Mouse (Mus musculus) Muller cell, postnatal 12 days (primary cell): Measurements from ENCODE around the gene Pdss2.
"Not testable (repeated sequence)": the region's sequence is repeated elsewhere in the genome, so short reads cannot be mapped to it uniquely, and the experiment has no call there.

Experiments used
- DNase-seq: peaks from one replicate; pipeline ENCODE4 v3.0.0-alpha.2; 2015; ENCODE audit errors: inconsistent ontology term

Pdss2 gene

GRCm38 (mm10) chr10:43373666-43374065 lies 152.4 kb downstream of the Pdss2 start:
- DNase-seq = no peak

DNA sequence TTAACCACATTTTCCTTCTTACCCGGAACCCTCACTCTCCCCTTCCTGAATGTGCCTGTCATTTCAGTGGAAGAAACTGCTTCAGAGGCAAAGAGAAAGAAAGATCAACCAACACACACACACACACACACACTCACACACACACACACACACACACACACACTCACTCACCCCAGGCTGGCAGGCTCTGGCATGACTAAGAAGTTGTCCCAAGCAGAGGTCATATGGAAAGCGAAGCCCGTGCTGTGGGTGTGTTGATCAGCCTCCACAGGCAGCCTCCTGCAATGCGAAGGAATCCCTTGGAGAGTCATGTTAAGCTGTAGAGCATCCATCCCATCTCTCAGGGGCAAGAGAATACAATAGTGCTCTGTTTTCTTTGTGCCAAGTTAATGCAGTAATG lies 154.0 kb downstream of the Pdss2 start:
- DNase-seq = peak; percentile 11

- no peak for DNase-seq
Observed at GRCm38 (mm10) chr10:43376749-43377148, 155.5 kb downstream of the Pdss2 start.

GRCm38 (mm10) chr10:43378279-43378678 lies 157.0 kb downstream of the Pdss2 start:
- DNase-seq = peak; percentile 14

- DNase-seq = no peak
Observed at GRCm38 (mm10) chr10:43378732-43379644, 157.7 kb downstream of the Pdss2 start.

DNA sequence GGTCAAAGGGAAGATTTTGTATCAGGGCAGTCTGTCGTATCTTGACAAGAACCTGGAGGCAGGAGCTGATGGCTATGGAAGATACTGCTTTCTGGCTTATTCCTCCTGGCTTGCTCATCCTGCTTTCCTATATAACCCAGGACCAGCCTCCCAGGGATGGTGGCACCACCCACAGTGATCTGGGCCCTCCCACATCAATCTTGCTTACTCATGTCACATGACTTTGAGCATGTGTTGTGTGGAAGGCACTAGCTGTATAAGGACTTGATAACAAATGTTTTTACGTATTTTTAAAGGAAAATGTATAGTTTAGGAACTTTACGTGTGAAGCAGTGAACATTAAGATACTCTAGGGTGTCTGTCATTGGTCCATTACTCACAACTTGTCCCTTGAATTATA lies 161.4 kb downstream of the Pdss2 start:
- DNase-seq = no peak

DNA sequence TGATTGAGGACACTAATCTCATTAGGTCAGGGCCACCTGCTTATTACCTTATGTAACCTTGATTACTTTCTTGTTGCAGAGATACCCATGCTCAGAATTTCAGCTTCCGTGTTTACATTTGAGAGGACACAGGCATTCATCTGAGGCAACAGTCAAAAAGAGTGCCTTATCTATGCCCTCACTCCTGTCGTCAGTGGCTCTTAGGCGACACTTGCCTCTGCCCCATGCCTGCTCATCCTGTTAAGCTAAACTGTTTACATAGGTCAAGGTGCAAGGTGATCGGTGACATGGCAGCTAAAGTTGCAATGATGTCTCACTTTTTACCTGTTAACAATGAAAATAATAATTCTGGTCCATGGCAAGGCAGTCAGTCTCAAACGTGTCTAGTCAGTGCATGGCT lies 163.3 kb downstream of the Pdss2 start:
- DNase-seq = no peak

DNA sequence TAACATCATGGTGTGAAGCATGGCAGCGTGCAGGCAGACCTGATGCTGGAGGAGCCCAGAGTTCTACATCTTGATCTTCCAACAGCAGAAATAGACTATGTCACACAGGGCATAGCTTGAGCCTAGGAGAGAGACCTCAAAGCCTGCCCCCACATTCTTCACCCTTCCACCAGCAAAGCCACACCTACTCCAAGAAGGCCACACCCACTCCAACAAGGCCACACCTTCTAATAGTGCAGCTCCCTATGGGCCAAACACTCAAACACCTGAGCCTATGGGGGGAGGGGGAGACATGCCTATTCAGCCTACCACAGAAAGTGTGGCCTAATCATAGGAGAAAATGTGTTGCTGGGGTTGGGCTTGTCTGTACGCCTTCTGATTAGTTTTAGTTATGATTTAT lies 171.6 kb downstream of the Pdss2 start:
- DNase-seq = no peak

DNA sequence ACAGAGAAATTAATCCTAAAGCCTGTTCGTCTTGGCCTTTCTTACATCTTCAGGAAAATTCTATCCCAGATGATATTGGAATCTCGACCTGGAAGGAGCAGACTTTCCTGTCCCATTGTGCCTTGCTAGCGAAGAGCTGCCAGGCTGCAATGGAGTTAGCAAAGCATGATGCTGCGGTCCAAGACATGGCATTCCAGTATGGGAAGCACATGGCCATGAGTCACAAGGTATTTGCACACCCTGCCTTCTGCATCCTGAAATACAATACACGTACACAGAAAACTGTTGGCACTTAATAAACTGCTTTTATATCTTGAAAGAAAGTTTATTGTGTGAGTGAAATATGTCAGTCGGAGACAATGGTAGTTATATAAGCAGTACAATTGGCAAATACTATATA lies 172.5 kb downstream of the Pdss2 start:
- DNase-seq = peak; percentile 7

DNA sequence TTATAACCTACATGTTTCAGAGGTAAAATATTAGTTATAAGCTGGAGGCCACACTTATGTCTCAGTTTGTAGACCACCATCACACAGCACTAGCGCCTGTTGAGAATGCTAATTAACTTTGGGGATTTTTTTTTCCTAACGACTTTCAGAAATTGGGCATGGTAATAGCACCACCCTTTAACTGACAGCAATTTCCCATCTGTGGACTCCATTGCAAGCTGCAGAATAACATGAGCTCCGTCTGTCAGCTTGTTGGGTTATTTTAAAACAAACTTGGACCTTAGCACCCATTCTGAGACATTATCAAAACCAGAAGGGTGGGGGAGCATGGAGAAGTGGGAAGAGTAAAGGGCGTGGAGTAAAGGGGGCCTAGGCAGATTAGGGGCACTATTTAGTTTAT lies 174.5 kb downstream of the Pdss2 start:
- DNase-seq = no peak

DNA sequence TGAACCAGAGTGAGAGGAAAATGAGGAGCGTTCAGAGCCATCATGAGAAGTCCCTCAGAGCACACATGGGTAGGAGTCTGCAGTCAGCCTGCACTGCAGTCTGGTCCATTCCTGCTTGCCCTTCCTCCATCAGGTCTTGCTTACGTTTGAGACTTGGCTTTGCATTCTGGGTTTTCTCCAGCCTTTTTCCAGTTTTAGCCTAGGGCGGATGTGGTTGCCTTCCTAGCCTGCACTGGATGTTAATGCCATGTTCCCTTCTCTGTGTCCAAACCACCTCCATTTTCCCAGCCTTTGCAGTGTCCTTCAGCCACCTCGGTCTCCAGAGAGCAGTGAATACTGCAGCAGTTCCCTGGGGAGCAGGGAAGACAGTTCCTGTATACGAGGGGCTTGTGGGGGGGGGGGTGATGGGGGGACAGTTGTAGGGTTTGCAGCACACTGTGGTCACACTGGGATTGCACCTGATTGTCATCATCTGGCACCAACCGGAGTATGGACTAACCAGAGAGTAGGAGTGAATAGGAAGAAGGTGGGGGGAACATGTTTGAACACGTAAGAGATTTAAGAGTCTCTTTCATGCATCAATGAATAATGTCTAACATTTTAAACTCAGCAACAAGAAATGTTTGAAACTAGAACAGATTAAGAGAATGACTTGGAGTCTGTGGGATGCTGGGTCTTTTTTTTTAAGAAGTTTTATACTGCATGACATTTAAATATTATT lies 178.5 kb downstream of the Pdss2 start:
- DNase-seq = no peak

- no peak for DNase-seq
Observed at GRCm38 (mm10) chr10:43406107-43406506, 184.8 kb downstream of the Pdss2 start.

DNA sequence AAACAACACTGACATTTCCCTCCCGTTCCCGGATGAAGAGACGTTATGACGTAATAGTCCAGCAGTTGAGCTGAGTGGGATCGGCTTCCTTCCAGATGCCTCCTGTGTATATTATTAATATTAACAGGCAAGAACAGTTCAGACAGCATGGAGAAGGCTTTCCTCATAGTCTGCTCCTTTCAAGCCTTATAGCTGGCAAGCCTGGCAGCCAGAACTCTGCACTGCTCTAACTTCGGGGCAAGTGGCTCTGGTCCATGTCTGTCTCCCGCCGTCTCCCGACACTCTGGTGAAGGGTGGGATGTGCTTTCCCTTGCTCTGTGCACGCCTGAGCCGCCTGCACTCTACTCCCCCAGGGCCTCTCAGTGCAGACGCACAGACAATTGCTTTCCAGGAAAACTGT lies 185.6 kb downstream of the Pdss2 start:
- DNase-seq = no peak

DNA sequence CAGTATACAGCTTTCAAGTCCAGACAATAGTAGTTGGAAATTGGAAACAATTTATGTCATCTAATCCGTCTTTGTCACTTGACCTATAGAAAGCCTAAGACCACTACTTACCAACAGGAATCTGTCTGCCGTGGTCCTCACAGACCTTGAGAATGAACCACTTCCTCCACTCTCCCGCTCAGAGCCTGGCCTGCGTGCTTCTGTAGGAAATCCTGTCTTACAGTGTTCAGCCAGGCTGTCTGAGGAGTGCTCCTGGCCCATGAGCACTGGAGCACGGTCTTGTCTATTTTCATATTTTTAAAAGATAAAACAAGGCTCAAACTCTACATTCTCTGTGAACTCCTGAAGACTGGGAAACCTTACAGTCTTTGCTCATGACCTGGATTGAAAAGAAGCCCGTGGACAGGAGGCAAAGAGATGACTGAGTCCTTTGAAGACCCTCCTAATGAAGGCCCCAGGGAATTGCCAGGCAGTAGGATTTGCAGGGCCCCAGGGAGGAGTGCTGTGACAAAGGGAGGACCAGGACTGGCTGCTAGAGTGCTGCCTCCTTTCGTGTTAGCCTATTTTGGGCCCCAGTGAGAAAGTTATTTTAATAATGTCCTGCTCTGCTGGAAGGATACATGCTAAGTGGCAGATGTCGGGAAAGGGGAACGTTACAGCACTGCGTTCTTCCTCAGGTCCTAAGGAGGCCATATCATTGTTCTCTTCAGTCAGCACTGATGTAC lies 188.4 kb downstream of the Pdss2 start:
- no peak for DNase-seq

DNA sequence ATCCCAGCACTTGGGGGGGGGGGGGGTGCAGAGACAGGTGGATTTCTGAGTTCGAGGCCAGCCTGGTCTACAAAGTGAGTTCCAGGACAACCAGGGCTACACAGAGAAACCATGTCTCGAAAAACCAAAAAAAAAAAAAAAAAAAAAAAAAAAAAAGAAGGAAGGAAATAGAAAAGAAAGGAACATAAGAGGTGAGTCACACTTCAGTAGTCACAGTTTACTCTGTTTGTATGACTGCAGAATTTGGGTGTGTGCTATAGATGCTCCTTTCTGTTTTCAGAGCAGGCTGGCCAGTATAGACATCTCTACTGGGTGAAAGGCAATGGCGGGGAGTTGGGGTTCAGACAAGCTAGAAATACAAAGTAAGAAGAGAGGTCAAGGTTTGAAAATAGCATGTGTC lies 189.9 kb downstream of the Pdss2 start:
- not testable (repeated sequence) for DNase-seq

DNA sequence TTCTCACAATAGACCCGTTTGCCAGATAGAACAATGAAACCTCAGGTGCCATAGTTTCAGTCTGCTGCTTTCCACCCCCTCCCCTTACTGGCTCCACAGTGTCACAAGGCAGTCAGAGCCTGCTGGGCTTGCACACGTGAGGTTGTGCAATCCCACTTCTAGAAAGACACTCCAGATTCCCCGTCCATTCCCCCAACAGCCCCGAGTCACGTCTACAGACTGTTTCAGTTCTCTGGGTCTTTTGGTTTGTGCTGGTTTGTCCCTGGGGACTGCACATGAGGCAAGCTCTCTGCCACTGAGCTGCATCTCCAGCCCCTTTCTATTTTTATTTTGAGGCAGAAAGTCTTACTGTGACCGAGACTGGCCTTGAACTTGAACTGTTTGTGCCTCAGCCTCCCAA lies 196.1 kb downstream of the Pdss2 start:
- no peak for DNase-seq

DNA sequence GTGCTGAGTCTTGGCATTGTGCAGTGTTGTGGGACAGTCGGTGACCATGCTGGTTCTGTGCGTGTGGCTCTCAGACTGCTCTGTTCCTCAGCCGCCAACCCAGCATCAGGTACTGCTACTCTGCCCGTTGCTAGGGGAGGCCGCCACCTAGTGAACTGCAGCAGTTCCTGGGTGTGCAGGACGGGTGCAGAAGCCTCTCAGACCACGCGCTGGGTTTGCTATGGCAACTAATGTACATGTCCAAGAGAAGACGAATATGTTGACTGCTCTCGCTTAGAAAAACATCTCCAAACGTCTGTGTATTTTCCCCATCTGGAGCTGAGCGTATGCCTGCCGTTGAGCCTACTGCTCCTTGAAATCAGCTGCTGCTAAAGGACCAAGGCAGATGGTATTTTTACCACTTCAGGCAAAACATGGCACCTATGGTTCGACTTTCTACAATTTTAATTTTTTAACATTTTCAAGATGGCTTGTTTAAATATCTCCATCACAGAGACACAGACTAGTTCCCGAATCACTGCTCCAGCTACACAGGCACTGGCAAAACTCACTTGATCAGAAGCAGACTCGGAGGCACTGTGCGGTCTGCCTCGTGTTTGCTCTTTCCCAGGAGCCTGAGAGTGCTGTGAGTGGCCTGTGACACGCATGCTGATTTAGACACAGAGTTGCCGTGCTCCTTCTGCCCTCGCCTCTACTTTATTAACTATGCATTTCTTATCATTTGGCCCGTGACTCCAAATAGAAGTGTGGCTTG lies 199.6 kb downstream of the Pdss2 start:
- no peak for DNase-seq

DNA sequence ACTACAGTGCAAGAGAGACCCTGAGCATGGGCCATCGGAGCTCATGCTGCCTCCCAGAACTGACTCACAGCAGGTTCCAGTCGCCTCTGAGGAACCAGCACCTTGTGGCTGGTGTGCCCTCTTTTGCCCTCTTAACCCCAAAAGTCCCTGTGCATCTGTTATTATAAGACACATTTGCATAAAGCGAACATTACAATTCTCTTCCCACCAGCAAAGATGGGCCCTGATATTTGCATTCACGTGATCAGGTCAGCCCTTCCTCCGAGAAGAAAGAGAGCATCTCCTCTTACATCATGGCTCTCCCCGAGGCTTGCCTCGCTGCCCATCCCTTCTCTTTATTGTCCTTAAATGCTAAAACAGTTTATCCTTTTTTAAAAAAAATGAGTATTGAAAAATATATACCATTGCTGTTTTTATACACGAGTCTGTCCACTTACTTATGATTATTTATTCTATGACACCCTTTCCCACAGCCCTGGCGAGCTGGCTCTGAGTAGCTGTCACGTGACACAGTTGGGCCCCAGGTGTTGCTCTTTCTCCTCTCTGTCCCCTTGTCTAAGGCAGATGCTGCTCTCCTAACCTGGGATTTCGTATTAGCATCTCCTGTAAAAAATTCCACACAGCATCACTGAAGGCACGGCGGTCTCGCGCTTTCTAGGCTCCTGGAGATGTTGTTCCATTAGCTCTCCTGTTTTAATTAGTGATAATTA lies 200.9 kb downstream of the Pdss2 start:
- no peak for DNase-seq

DNA sequence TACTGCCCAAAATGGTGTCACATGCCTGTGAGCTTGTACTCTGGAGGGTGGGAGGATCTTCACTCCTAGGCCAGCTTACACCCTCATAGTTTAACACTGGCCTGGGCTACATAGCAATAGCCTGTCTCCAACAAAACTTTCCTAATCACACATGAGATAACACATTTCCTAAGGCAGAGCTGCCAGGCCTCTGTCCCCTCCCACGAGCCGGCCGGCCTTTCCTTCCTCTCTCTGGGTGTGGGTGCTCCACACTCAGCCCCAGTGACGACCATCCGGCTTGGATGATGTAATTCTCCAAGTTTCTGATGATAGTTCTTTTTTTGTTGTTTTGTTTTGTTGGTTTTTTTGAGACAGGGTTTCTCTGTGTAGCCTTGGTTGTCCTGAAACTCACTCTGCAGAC lies 203.3 kb downstream of the Pdss2 start:
- no peak for DNase-seq

DNA sequence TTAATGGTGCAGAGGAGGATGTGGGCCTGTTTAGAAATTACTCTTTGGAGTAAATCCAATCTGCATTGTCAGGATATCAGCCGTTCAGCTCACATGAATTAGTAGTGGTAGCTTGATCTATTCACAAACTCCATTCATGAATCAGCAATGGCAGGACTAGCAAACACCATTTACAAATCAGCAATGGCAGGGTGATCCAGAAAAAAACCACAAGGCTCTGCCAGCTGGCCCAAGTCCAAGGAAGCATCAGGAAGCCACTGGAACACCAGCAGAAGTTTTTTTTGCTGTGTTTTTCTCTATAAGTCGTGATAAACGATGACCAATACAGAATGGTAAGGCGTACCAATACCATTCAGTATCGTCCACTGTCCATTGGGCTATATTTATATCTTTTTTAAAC lies 209.3 kb downstream of the Pdss2 start:
- DNase-seq = peak; percentile 36

GRCm38 (mm10) chr10:43434326-43434725 lies 213.0 kb downstream of the Pdss2 start:
- no peak for DNase-seq
